Mouse (Mus musculus) mesoderm, embryonic 11.5 days (tissue): ENCODE data around the gene Ppp5c.

Source experiments
- DNase-seq: peaks from one replicate; pipeline ENCODE4 v3.0.0-alpha.2; 2012; ENCODE audit warnings: low read depth, low spot score

The Ppp5c gene

GRCm38 (mm10) chr7:16982859-16983568 is 44.7 kb downstream of the Ppp5c start, which contains the start of gene Gm42372:
Gm42372 (plus strand) TSS chr7:16983086.
- peak; percentile 92 for DNase-seq

GRCm38 (mm10) chr7:16980348-16980747 is 47.4 kb downstream of the Ppp5c start:
- DNase-seq, result no peak

- no peak for DNase-seq
Observed at GRCm38 (mm10) chr7:16978593-16978992, 49.1 kb downstream of the Ppp5c start.

- no peak for DNase-seq
Observed at GRCm38 (mm10) chr7:16978173-16978572, 49.6 kb downstream of the Ppp5c start.

- DNase-seq, result no peak
Observed at GRCm38 (mm10) chr7:16976298-16976697, 51.4 kb downstream of the Ppp5c start.

- DNase-seq, result no peak
Observed at GRCm38 (mm10) chr7:16974018-16974417, 53.7 kb downstream of the Ppp5c start.

DNA sequence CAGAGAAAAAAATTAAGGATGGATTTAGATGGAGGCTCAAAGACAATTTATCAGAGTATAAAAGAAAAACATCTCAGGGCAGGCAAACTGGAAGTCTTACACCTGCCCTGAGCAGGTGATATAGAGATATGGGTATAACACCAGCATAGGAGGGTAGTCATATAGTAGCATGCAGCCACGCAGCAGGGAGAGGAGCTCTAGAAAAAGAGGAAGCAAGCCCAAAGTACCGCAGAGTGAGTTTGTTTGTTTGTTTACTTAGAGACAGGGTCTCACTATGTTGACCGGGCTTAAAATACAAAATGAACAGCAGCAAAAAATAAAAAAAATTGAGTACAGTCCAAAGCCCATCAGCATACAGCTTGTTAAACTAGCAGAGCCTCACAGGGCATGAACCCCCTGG is 56.6 kb downstream of the Ppp5c start:
- no peak for DNase-seq

DNA sequence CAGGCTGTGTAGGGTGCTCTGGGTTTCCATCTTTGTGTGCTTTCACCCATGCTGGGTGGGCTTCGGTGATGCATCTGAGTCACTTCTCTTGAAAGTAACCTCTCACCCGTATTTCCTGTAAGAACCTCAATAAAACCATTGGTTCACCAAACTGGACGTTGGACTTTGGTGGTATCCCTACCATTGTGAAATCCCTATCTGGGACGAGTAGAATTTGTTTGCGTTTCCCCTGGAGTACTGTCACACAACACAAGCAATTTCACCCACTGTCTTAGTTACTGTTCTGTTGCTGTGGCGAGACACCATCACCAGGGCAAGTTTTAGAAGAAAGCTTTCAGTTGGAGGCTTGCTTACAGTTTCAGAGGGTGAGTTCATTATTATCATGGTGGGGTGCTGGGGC is 59.3 kb downstream of the Ppp5c start:
- DNase-seq, result no peak

DNA sequence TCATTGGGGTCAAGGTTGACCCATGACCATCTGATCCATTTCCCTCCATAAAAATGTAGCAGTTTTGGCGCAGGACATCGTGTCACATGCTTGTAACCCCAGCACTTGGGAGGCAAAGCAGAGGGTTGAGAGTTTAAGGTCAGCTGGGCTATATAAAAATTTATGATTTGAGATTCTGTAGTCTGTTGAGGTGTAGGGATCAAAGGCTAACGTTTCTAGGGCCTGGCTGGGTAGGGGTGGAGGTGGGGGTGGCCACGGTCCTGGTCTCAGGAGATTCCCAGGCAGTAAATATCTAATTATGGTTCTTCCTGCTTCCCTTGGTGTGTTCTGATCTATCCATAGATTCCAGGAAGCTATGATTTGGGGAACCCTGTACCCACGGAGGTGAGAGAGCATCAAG is 66.0 kb downstream of the Ppp5c start:
- no peak for DNase-seq

DNA sequence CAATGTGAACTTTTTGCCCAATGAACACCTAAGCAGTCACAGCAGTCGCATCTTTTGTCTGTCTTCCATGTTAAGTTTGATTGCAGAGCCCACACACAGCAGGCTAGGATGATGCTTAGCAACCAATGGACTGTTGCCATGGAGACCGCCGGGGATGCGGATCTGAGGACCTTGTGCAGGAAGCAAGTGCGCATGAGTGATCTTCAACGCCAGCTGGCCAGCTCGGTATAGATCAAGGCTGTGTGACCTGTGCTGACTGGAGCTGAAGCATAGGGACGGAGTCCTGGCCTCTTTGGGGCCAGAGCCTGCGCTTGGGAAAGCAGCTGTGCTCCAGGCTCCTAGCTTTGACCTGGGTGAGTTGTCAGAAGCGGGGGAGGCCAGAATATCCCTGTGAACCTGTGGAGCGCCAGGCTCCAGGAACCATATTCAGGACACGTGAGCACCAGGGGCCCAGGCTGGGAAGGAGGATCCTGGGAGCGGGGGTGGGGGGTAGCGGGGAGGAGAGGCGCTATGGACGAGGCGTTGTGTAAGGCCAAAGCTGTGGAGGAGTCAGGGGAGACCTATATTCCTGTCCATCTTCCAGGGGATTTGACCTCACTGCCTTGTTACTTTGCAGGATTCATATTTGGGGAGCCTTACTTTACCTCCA is 68.1 kb downstream of the Ppp5c start, which contains the start of gene Pnmal1:
Pnmal1 (plus strand) TSS at position 141 of the 649 bp plus-strand sequence.
- peak; percentile 95 for DNase-seq

DNA sequence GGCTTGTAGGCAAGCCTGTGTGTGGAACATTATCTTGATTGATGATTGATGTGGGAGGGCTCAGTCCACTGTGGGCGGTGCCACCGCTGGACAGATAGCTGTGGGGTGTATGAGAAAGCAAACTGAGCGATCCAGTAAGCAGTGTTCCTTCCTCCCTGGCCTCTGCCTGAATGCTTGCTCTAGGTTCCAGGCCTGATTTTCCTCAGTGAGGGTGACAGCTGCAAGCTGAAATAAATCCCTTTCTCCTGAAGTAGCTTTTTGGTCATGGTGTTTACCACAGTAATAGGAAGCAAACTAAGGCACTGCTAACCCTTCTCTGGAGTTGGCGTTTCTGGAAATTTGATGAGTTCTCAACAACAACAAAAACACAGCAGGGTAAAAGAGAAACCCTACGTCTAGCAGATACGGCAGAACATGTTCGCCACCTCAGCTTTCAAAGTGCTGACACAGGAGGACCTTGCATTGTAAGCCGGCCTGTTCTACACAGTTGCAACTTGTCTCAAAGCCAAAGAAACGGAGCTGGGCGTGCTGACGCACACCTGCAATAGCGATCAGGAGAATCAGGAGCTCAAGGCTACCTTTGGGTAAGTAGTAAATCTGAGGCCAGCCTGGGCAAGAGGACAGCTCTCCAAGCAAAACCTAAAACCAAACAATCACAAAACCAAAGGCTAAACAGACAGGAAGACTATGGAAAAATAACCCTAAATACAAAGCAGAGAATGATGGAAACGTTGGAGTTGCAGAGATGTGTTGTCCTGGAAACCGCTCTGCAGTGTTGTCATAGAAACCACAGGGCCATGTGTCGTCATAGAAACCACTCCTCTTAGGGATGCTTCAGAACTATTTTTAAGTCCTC is 71.1 kb downstream of the Ppp5c start:
- no peak for DNase-seq

DNA sequence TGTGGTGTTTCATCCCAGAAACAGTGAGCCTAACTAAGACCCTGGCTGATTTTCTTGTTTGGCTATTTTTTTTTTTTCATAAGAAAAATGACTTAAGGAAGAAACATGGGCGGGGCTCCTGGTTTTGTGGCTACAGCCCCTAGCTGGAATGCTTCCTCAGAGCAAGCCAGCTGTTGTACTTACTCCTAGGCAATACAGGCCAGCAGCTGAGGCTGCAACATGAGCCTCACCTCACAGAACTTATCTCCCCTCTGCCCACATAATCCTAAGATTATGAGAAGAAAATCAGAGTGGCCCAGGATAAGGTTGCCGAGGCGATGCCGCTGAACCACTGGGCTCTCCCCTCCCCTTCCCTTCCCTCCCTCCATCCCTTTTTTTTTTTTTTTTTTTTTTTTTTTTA is 72.0 kb downstream of the Ppp5c start:
- DNase-seq, result no peak
